Mouse (Mus musculus): ENCODE results near the gene Rasa2. TPM values are rescaled to one million over a fixed set of nuclear protein-coding genes. Genes with fewer than 3 reads are reported as not detected.
"Not testable (repeated sequence)": the region's sequence is repeated elsewhere in the genome, so short reads cannot be mapped to it uniquely, and the experiment has no call there.

Rasa2 gene
- 18.7 and 21.4 TPM in 2 replicates for polyA plus RNA-seq (2014; fragmentation: Nextera tagmentation; extraction: Ambion mirVana)

- no peaks in the 10 kb centered on the region for H3K9me3 ChIP-seq (ENCODE audit: low read depth, low read length)
- peaks cover 3% of the 10 kb centered on the region for H3K4me1 ChIP-seq (ENCODE audit: insufficient read depth)
- H3K4me2 ChIP-seq, result peak within 1 kb of the TSS; percentile 80
- 2% methylated on average over 40 of the region's 52 CpGs for WGBS
- H3K9ac ChIP-seq, result peak within 1 kb of the TSS; percentile 97
- no peaks in the 10 kb centered on the region for H3K36me3 ChIP-seq (ENCODE audit: insufficient read depth)
- no peaks in the 10 kb centered on the region for H3K27me3 ChIP-seq (ENCODE audit: insufficient read depth, low read length)
- ATAC-seq (ENCODE audit: insufficient read depth) (peak; percentile 99), DNase-seq (peak; percentile 96)
- TF ChIP-seq CTCF (IDR thresholded peaks at IDR 0.05; ENCODE audit: low read depth), result no peak
- H3K27ac ChIP-seq (ENCODE audit: low read depth), result peak within 1 kb of the TSS; percentile 98
- peak within 1 kb of the TSS; percentile 92 for H3K4me3 ChIP-seq (ENCODE audit: low read depth, low read length)
Measured at GRCm38 (mm10) chr9:96631389-96632072, at the start of gene Rasa2. Gene Rasa2 (minus strand): TSS chr9:96631617.

- WGBS, result 75% methylated on average over 5 of the region's 5 CpGs
- Histone ChIP-seq H3K27me3 (ENCODE audit: insufficient read depth, low read length) (no peaks in the 10 kb centered on the region), H3K4me3 (ENCODE audit: low read depth, low read length) (no peak overlapping the region), H3K4me2 (no peak overlapping the region), H3K27ac (ENCODE audit: low read depth) (no peak overlapping the region), H3K4me1 (ENCODE audit: insufficient read depth) (no peaks in the 10 kb centered on the region), H3K9me3 (ENCODE audit: low read depth, low read length) (no peaks in the 10 kb centered on the region), H3K9ac (no peak overlapping the region), H3K36me3 (ENCODE audit: insufficient read depth) (no peaks in the 10 kb centered on the region)
- ATAC-seq (ENCODE audit: insufficient read depth) (no peak), DNase-seq (no peak)
- TF ChIP-seq CTCF (IDR thresholded peaks at IDR 0.05; ENCODE audit: low read depth), result no peak
Measured at GRCm38 (mm10) chr9:96678611-96679010, 47.2 kb upstream of the Rasa2 start.

- H3K4me1 ChIP-seq (ENCODE audit: insufficient read depth); H3K4me2 ChIP-seq; H3K4me3 ChIP-seq (ENCODE audit: low read depth, low read length); H3K27ac ChIP-seq (ENCODE audit: low read depth); H3K9me3 ChIP-seq (ENCODE audit: low read depth, low read length); H3K27me3 ChIP-seq (ENCODE audit: insufficient read depth, low read length); H3K9ac ChIP-seq; H3K36me3 ChIP-seq (ENCODE audit: insufficient read depth); DNase-seq; ATAC-seq (ENCODE audit: insufficient read depth): not testable (repeated sequence)
- 86% methylated on average over 5 of the region's 5 CpGs for WGBS
Measured at GRCm38 (mm10) chr9:96677711-96678110, 46.3 kb upstream of the Rasa2 start.

DNA sequence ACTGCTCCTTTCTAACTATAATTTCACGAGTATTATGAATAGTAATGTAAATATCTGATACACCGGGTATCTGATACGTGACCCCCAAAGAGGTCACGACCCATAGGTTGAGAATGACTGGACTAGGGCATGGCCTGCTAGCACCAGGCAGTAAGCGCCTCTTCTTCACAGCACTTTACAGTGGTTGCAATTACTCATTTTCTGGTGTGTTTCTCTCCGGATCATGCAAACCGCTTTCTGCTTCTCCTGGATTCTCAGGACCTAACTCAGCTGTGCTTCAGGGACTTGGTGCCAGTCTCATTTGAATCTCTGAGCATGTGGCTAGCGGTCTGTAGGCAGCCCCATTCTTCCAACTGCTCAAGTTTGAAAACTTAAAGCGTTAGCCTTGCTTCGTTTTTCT is 45.3 kb upstream of the Rasa2 start:
- DNase-seq, result no peak
- Histone ChIP-seq H3K36me3 (ENCODE audit: insufficient read depth) (no peaks in the 10 kb centered on the region), H3K27ac (ENCODE audit: low read depth) (no peak overlapping the region), H3K9me3 (ENCODE audit: low read depth, low read length) (no peaks in the 10 kb centered on the region), H3K4me2 (no peak overlapping the region), H3K27me3 (ENCODE audit: insufficient read depth, low read length) (no peaks in the 10 kb centered on the region), H3K4me1 (ENCODE audit: insufficient read depth) (no peaks in the 10 kb centered on the region), H3K4me3 (ENCODE audit: low read depth, low read length) (no peak overlapping the region), H3K9ac (no peak overlapping the region)
- no peak for TF ChIP-seq CTCF (IDR thresholded peaks at IDR 0.05; ENCODE audit: low read depth)
- WGBS, result 83% methylated on average over 10 of the region's 10 CpGs
- no peak for ATAC-seq (ENCODE audit: insufficient read depth)

DNA sequence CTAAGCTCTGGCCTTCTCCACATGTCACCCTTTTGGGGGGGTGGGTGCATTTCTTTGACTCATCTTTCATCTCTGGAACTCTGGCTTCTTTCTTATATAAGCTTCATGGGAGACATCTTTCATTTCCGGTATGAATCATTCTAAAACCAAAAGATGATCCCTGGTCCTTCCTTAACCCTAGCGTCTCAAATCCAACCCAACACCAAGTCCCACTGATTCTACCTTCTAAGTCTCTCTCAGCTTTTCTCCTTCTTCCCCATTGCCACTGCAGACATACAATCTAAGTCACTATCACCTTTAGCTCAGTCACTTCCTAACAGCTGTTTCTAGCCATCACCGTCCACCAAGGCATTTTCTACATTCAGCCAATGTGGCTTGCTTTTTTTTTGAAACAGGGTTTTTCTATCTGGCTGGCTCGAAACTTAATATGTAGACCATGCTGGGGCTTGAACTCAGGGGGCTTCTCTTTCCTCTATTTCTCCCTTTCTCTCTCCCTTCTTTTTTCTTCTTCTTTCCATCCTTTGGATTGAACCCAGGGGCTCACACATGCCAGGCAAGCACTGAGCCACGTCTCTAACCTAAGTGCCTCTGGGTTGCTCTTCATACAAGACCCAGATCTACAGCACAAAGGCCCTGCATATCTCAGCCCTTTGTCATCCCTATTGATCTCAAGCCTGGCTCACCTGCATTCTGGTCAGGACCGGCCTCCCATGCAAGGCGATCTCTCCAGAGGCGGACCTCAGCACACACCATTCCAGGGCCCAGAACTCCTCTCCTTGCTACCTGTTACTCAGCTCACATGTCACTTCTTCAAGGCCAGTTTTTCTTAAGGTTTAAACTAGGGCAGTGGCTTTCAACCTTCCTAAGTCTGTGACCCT is 44.6 kb upstream of the Rasa2 start:
- ATAC-seq (ENCODE audit: insufficient read depth) (no peak), DNase-seq (no peak)
- Histone ChIP-seq H3K36me3 (ENCODE audit: insufficient read depth) (no peaks in the 10 kb centered on the region), H3K9me3 (ENCODE audit: low read depth, low read length) (no peaks in the 10 kb centered on the region), H3K4me1 (ENCODE audit: insufficient read depth) (no peaks in the 10 kb centered on the region), H3K27me3 (ENCODE audit: insufficient read depth, low read length) (no peaks in the 10 kb centered on the region), H3K4me3 (ENCODE audit: low read depth, low read length) (no peak overlapping the region), H3K9ac (no peak overlapping the region), H3K4me2 (no peak overlapping the region), H3K27ac (ENCODE audit: low read depth) (no peak overlapping the region)
- TF ChIP-seq CTCF (IDR thresholded peaks at IDR 0.05; ENCODE audit: low read depth), result no peak
- 79% methylated on average over 8 of the region's 8 CpGs for WGBS

GRCm38 (mm10) chr9:96675071-96675762 is 43.8 kb upstream of the Rasa2 start:
- Histone ChIP-seq H3K36me3 (ENCODE audit: insufficient read depth) (no peaks in the 10 kb centered on the region), H3K4me3 (ENCODE audit: low read depth, low read length) (no peak overlapping the region), H3K27me3 (ENCODE audit: insufficient read depth, low read length) (no peaks in the 10 kb centered on the region), H3K9ac (no peak overlapping the region), H3K9me3 (ENCODE audit: low read depth, low read length) (no peaks in the 10 kb centered on the region), H3K4me1 (ENCODE audit: insufficient read depth) (no peaks in the 10 kb centered on the region), H3K4me2 (no peak overlapping the region), H3K27ac (ENCODE audit: low read depth) (no peak overlapping the region)
- TF ChIP-seq CTCF (IDR thresholded peaks at IDR 0.05; ENCODE audit: low read depth), result peak; percentile 84
- WGBS, result 34% methylated on average over 5 of the region's 5 CpGs
- peak; percentile 69; the same call in 1 of the 2 replicates for ATAC-seq (ENCODE audit: insufficient read depth)
- peak; percentile 83 for DNase-seq

- Histone ChIP-seq H3K9ac (no peak overlapping the region), H3K4me1 (ENCODE audit: insufficient read depth) (no peaks in the 10 kb centered on the region), H3K4me2 (no peak overlapping the region), H3K9me3 (ENCODE audit: low read depth, low read length) (no peaks in the 10 kb centered on the region), H3K36me3 (ENCODE audit: insufficient read depth) (no peaks in the 10 kb centered on the region), H3K27ac (ENCODE audit: low read depth) (no peak overlapping the region), H3K4me3 (ENCODE audit: low read depth, low read length) (no peak overlapping the region), H3K27me3 (ENCODE audit: insufficient read depth, low read length) (no peaks in the 10 kb centered on the region)
- ATAC-seq (ENCODE audit: insufficient read depth), result no peak
- no peak for TF ChIP-seq CTCF (IDR thresholded peaks at IDR 0.05; ENCODE audit: low read depth)
- DNase-seq, result no peak
- 83% methylated on average over 8 of the region's 8 CpGs for WGBS
Measured at GRCm38 (mm10) chr9:96674301-96674700, 42.9 kb upstream of the Rasa2 start.

Measured in lung, embryonic 14.5 days (tissue).